Mouse (Mus musculus) cerebellum, adult 2 months (tissue): ENCODE results near the gene Cped1. TPM values are rescaled to one million over a fixed set of nuclear protein-coding genes. Genes with fewer than 3 reads are reported as not detected.
A peak's percentile ranks its signal among the peaks of the same experiment; 100 is the strongest.

Experiments used
- DNase-seq, 2 experiments: peaks; one replicate each; pipeline ENCODE4 v3.0.0; 2021
- H3K27ac ChIP-seq: fragments of 200-500 bp; 2 replicates; pipeline ENCODE4 v1.5.1; 2012; ENCODE audit warnings: low read length, control low read depth, inconsistent platforms; ENCODE audit not compliant: insufficient read depth
- H3K27me3 ChIP-seq: fragments of 200-500 bp; 2 replicates; pipeline ENCODE4 v1.6.1; 2012; ENCODE audit warnings: inconsistent platforms, mild to moderate bottlenecking, low read length, moderate library complexity; ENCODE audit not compliant: control insufficient read depth, insufficient read depth
- H3K4me1 ChIP-seq: fragments of 200-500 bp; 2 replicates; pipeline ENCODE4 v1.6.1; 2011; ENCODE audit warnings: low read length; ENCODE audit not compliant: control insufficient read depth, insufficient read depth
- H3K4me3 ChIP-seq: fragments of 200-500 bp; replicated peaks from 2 replicates; pipeline ENCODE3; 2011; ENCODE audit warnings: mild to moderate bottlenecking, low read depth, low read length, control low read depth; ENCODE audit not compliant: insufficient read depth
- CTCF ChIP-seq: fragments of 200-500 bp; IDR thresholded peaks from 2 replicates; pipeline ENCODE4 v1.5.1; 2011; ENCODE audit warnings: low read depth, mild to moderate bottlenecking, control low read depth, low read length, moderate library complexity, borderline replicate concordance; ENCODE audit not compliant: insufficient read depth
- POLR2A ChIP-seq: fragments of 200-500 bp; IDR thresholded peaks from 2 replicates; pipeline ENCODE4 v1.6.1; 2011; ENCODE audit warnings: low read length, control low read depth, borderline replicate concordance; ENCODE audit not compliant: insufficient read depth
- WGBS: fragments of 180-500 bp; shearing (Covaris S2); methylation state at CpG from one replicate; pipeline ENCODE4 v1.1.7; 2018; 5-methylcytosine and 5-hydroxymethylcytosine counted together
- polyA plus RNA-seq: library from polyadenylated mRNA; depleted of rRNA; stranded (reverse); fragments of >200 nt; gene quantifications from 2 replicates; pipeline ENCODE4 v1.2.3, GENCODE M21; 2012

Cped1 gene
- polyA plus RNA-seq, 1 experiment, result 1.1 TPM

DNA sequence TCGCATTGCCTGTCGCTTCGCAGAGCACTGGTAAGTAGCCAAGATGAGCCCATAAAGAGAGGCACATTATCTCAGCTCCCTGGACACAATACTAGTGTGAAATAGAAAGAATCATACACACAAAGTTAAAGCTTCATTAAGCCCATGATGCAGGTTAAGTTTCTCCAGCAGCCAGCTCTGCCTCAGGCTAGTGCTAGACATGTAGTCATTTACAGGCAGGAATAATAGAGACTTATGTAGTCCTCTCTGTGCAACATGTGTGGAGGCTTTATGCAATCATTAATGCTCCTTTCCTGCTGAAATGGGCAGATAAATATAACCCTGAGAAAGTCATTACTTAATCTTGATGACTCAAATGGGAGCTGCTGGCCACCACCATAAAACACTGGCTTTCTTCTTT is 216.2 kb downstream of the Cped1 start:
- H3K4me3 ChIP-seq, result no peak overlapping the region
- H3K27ac ChIP-seq, result no peak overlapping the region
- H3K27me3 ChIP-seq, result no peaks in the 10 kb centered on the region
- 29% methylated on average over 3 of the region's 3 CpGs for WGBS
- TF ChIP-seq POLR2A (no peak), CTCF (no peak)
- H3K4me1 ChIP-seq, result peaks cover 3% of the 10 kb centered on the region
- no peak for DNase-seq

DNA sequence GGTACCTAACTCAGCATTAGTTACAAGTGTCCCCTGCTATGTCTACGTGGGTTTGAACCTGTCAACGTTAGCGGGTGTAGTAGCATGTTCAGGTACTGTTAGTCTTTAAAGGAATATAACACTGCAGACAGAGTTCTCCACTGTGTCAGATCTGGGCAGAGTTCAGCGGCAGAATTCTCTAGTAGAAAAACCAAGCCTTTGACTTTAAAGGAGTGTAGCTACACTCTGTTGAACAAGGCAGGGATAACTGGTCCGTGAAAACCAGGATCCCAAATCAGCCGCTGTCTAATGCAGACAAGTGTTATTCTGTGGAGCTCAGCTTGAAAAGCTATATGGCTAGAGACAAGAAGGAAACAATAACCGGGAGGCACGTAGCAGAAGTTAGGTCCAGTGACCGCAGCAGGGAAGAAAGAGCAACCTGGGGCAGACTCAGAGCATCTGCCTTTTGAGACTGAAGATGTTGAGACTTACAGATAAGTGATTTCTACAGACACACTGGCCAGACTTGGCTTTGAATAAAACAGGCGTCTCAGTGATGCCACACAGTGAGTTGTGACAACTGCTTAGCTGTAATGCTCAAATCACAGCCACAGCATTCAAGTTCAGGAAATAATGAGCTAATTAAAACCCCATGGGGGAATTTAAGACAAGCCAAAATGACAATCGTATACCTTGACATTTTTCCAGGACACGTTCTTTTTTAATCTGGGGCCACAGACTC is 219.5 kb downstream of the Cped1 start:
- TF ChIP-seq CTCF, result no peak
- no peak for TF ChIP-seq POLR2A
- DNase-seq, result peak; percentile 6 to 9
- WGBS, result 32% methylated on average over 12 of the region's 12 CpGs
- no peak overlapping the region for H3K27ac ChIP-seq
- H3K4me1 ChIP-seq, result peaks cover 3% of the 10 kb centered on the region
- H3K4me3 ChIP-seq, result peak overlapping the region; percentile 13
- H3K27me3 ChIP-seq, result no peaks in the 10 kb centered on the region

DNA sequence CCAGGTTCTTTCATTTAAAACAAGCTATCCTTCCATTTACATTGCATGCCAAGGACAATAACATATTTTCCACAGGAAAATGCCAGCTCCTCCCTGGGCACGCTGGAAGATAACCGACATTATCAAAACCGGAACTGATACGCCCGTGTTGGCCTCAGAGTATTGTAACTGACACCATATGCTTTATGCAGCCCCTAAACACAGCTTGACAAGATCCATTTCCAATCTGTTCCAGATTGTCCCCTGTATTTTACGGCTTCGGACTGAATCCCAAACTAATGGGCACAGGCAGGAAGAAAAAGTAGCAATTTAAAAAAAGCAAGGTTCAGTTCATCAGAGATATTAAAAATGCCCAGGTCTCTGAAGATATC is 220.0 kb downstream of the Cped1 start:
- WGBS, result 9% methylated on average over 7 of the region's 7 CpGs
- H3K27me3 ChIP-seq, result no peaks in the 10 kb centered on the region
- peaks cover 3% of the 10 kb centered on the region for H3K4me1 ChIP-seq
- no peak for DNase-seq
- H3K4me3 ChIP-seq, result peak overlapping the region; percentile 42
- TF ChIP-seq CTCF (no peak), POLR2A (no peak)
- no peak overlapping the region for H3K27ac ChIP-seq

DNA sequence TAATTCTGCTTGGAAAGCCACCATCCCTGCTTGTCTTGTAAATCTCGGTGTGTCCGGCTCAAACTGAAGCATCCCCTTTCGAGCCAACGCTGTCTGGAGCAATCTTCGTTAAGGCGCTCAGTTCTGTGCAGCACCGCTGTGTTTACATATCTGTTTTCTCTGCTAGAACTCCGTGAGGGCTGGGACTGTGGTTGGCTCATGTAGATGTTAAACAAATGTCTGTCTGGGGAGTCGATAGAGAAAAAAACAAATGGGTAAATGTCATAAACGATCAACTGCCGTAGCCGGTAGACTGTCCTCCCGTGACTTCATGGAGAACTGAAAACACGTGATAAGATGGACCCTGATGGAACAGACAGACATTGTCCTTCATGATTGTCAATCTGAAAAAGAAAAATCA is 220.5 kb downstream of the Cped1 start:
- TF ChIP-seq CTCF, result no peak
- TF ChIP-seq POLR2A, result no peak
- Histone ChIP-seq H3K27ac (no peak overlapping the region), H3K4me1 (peaks cover 3% of the 10 kb centered on the region), H3K4me3 (peak overlapping the region; percentile 42), H3K27me3 (no peaks in the 10 kb centered on the region)
- DNase-seq, result peak in 1 of 2 experiments; percentile 17
- 7% methylated on average over 14 of the region's 14 CpGs for WGBS

DNA sequence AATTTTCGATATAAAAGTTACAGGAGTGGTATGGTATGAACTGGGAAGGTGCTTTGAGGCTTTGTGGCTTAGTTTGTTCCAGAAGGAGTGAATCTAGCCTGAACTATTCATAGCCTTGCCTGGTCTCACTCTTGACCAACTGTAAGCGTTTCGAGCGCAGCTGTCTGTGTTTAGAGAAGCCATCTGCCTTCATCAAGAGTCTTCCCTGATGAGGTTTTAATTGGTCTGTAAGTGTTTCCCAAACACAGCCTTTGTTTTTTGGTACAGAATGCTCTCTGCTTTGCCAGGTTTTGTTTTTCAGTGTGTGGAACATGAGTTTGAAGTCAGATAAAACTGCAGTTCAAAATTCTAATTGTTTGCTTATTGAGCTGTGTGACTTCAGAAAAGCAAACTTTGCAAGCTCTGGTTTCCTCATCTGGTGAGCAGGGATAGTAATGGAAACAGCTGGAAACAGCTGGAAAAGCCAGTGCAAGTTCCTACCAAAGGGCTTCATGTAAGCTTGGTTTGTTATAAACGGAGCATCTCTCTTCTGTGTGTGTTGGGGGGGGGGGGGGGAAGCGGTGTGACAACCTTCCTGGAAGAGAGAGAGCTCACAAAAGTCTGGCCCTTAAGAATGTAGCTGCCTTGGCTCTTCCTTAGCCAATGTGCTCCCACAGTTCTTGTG is 221.0 kb downstream of the Cped1 start:
- TF ChIP-seq POLR2A (no peak), CTCF (no peak)
- 40% methylated on average over 6 of the region's 6 CpGs for WGBS
- no peak overlapping the region for H3K27ac ChIP-seq
- DNase-seq, result no peak
- H3K27me3 ChIP-seq, result no peaks in the 10 kb centered on the region
- H3K4me3 ChIP-seq, result no peak overlapping the region
- peaks cover 3% of the 10 kb centered on the region for H3K4me1 ChIP-seq

DNA sequence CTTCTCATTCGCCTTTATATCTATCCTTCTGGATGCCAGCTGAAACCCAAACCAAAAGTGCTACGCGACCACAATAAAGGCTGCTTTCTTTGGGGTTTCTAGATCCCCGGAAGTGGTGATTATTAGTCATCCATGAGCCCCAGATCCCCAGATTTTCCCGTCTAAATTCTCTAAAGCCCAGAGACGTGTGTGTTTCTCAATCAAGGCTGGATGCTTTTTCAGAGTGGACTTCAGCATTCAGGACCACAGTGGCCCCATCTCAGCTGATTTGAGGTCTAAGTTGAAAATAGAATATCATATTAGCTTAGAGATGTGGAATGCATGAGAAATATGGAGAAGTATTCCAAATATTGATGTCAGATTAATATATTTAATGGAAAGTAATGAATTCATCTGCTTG is 226.4 kb downstream of the Cped1 start:
- no peak overlapping the region for H3K4me3 ChIP-seq
- H3K27me3 ChIP-seq, result no peaks in the 10 kb centered on the region; the same call in 1 of the 2 replicates
- no peak overlapping the region for H3K27ac ChIP-seq
- WGBS, result 92% methylated on average over 6 of the region's 6 CpGs
- no peak for TF ChIP-seq CTCF
- TF ChIP-seq POLR2A, result no peak
- no peak for DNase-seq
- H3K4me1 ChIP-seq, result no peaks in the 10 kb centered on the region

DNA sequence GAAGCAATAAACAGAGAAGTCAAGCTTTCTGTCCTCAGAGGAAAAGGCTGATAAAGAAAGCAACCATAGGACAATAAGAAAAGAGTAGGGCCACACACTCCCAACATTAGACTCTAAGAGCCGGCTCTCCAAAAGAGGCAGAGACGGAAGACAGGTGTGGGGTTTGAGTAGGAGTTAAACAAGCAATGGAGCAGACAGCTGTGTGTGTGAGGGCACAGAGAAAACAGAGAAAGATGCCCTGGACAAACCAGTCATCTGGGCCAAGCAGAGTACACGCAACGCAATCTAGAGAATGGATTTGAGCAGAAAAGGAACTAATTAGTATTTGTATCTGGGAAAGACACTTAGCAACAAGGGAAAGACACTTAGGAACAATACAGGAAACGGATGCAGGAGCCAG is 227.5 kb downstream of the Cped1 start:
- TF ChIP-seq CTCF (no peak), POLR2A (no peak)
- no peak overlapping the region for H3K27ac ChIP-seq
- H3K4me3 ChIP-seq, result no peak overlapping the region
- no peaks in the 10 kb centered on the region for H3K4me1 ChIP-seq
- 86% methylated on average over 5 of the region's 5 CpGs for WGBS
- DNase-seq, result no peak
- no peaks in the 10 kb centered on the region; the same call in 1 of the 2 replicates for H3K27me3 ChIP-seq

DNA sequence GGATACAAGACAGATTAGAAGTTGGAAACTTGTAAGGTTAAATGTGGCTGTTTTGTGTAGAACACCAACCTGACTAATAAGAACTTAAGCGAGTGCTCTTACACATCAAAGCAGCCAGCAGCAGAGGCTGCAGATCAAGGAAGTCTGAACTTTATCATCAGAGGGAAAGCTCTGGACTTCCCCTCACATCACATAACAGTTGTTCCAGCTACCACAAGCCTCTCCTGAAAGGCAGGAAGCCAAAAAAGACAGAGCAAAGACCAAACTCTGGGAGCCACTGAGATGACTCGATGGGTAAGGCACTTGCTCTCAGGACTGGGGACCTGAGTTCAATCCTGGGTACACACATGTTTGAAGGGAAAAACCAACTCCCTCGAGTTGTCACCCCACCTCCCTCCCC is 228.1 kb downstream of the Cped1 start:
- DNase-seq, result no peak
- H3K27me3 ChIP-seq, result no peaks in the 10 kb centered on the region; the same call in 1 of the 2 replicates
- WGBS, result 66% methylated on average over 3 of the region's 3 CpGs
- TF ChIP-seq POLR2A (no peak), CTCF (no peak)
- no peak overlapping the region for H3K4me3 ChIP-seq
- H3K4me1 ChIP-seq, result no peaks in the 10 kb centered on the region
- no peak overlapping the region for H3K27ac ChIP-seq
